ENCODE assay signal across 18 mouse cellular contexts in genomic region chr10:67518733-67519132, GRCm38 (mm10). TPM values are rescaled to one million over a fixed set of nuclear protein-coding genes. Genes with fewer than 3 reads are reported as not detected.
DNase-seq lines count a peak whose midpoint lies in the region; ATAC-seq lines count a peak whose summit lies in the region.
"Had no signal": no experiment of that assay in that cellular context is flagged by ENCODE, and none has a peak within 500 bp of the region (broad histone marks: within the 10 kb centered on the region; RNA-seq: fewer than 3 reads in every experiment).

No protein-coding gene starts in this region.

- ATAC-seq in granulocyte monocyte progenitor cell, adult 5-6 weeks (replicated peaks; ENCODE audit: poor library complexity, severe bottlenecking) = peak; percentile 100
- peak; percentile 86 for ATAC-seq in megakaryocyte progenitor cell, adult 5-6 weeks (replicated peaks; ENCODE audit: poor library complexity)
- ATAC-seq in neutrophil, adult 5-6 weeks (ENCODE audit: extremely low read depth, insufficient number of reproducible peaks, low FRiP score, poor library complexity, severe bottlenecking) = 0 out of 2 replicates have a peak, but pooled peaks have one; percentile 26
- ATAC-seq: forebrain, embryonic 13.5 days; forebrain, embryonic 16.5 days had no signal

- peak; percentile 63 for DNase-seq in 416B (ENCODE audit: low read depth)
- DNase-seq in heart, postnatal 4 days = no peak
- no peak for DNase-seq in thymus, adult 18-20 months
- DNase-seq in frontal cortex, postnatal 14 days (ENCODE audit: low spot score in 2 of 2) = no peak
- DNase-seq: adrenal gland, adult 2 months; adrenal gland, postnatal 10 days; adrenal gland, postnatal 25 days; cerebellum, adult 11 months; cerebellum, adult 18-20 months; cerebellum, adult 8-10 months; cerebellum, adult 9-11 months; cerebellum, postnatal 14 days; cerebellum, postnatal 36 days had no signal

RNA-seq across cellular contexts. Expression of gene Egr2, which starts 16.5 kb away (rescaled TPM):
- total RNA-seq in granulocyte monocyte progenitor cell, adult 5-6 weeks (2014; fragmentation: Nextera tagmentation) = not detected in 2 replicates
- total RNA-seq in granulocyte monocyte progenitor cell, adult 5-6 weeks (2017) = 0.72 and 3.1 TPM in 2 replicates
- total RNA-seq in megakaryocyte progenitor cell, adult 5-6 weeks (2015) = 0.84 and 1.1 TPM in 2 replicates
- 1.9 and 2.2 TPM in 2 replicates for total RNA-seq in megakaryocyte progenitor cell, adult 5-6 weeks (2017)
- total RNA-seq in neutrophil, adult 5-6 weeks (2017) = 2.6 and 3.2 TPM in 2 replicates
- total RNA-seq in heart, postnatal 4 days (2021) = 1 to 10 TPM; 1.2 to 1.5 TPM

RNA-seq across cellular contexts. Expression of gene Ado, which starts 30.0 kb away (rescaled TPM):
- total RNA-seq in granulocyte monocyte progenitor cell, adult 5-6 weeks (2014; fragmentation: Nextera tagmentation) = 21.2 and 21.7 TPM in 2 replicates
- 21.9 and 22.8 TPM in 2 replicates for total RNA-seq in granulocyte monocyte progenitor cell, adult 5-6 weeks (2017)
- 15.5 and 15.9 TPM in 2 replicates for total RNA-seq in megakaryocyte progenitor cell, adult 5-6 weeks (2015)
- total RNA-seq in megakaryocyte progenitor cell, adult 5-6 weeks (2017) = 19.7 and 21.2 TPM in 2 replicates
- total RNA-seq in neutrophil, adult 5-6 weeks (2017) = 12.9 and 15.0 TPM in 2 replicates
- total RNA-seq in heart, postnatal 4 days (2021) = 10 to 100 TPM; 23.3 to 23.8 TPM

Comparison
In these comparisons a context has a peak if more than half of its experiments do, and no peak if none do; other contexts are left out.
1. ATAC-seq: peak in every context shown above with its lines; median percentile 100 in granulocyte monocyte progenitor cell, adult 5-6 weeks; 86 in megakaryocyte progenitor cell, adult 5-6 weeks; 26 in neutrophil, adult 5-6 weeks.